Mouse (Mus musculus) heart, embryonic 11.5 days (tissue): Measurements from ENCODE around the gene Tas2r135. TPM values are rescaled to one million over a fixed set of nuclear protein-coding genes. Genes with fewer than 3 reads are reported as not detected.

Source experiments
- polyA plus RNA-seq: library from polyadenylated mRNA; unstranded; fragments of >200 nt; fragmentation: Nextera tagmentation; extraction: Ambion mirVana; gene quantifications from 2 replicates; pipeline ENCODE4 v1.2.1, GENCODE M21; 2014

The Tas2r135 gene
- polyA plus RNA-seq, 1 experiment from 2014 or later, result not detected

Other genes with a start within 250 kb of the Tas2r135 start
- not detected in 2 replicates for gene Tas2r144, start 190.1 kb upstream of the Tas2r135 start, polyA plus RNA-seq
- 13.4 and 14.7 TPM in 2 replicates for gene Gstk1, start 159.5 kb upstream of the Tas2r135 start, polyA plus RNA-seq
- gene Tmem139, start 143.5 kb upstream of the Tas2r135 start, polyA plus RNA-seq, result 0.51 TPM in 1 of 2 replicates, not detected in the other
- 34.4 and 34.7 TPM in 2 replicates for gene Casp2, start 140.4 kb upstream of the Tas2r135 start, polyA plus RNA-seq
- gene Clcn1, start 118.7 kb upstream of the Tas2r135 start, polyA plus RNA-seq, result 0.55 and 0.82 TPM in 2 replicates
- 0.23 and 0.25 TPM in 2 replicates for gene Fam131b, start 80.8 kb upstream of the Tas2r135 start, polyA plus RNA-seq
- 159 and 177 TPM in 2 replicates for gene Zyx, start 55.8 kb upstream of the Tas2r135 start, polyA plus RNA-seq
- 1.7 and 2.3 TPM in 2 replicates for gene Epha1, start 32.2 kb upstream of the Tas2r135 start, polyA plus RNA-seq
- not detected in 2 replicates for gene Tas2r143, start 5.2 kb upstream of the Tas2r135 start, polyA plus RNA-seq
- not detected in 2 replicates for gene Tas2r126, start 29.1 kb downstream of the Tas2r135 start, polyA plus RNA-seq
- gene Olfr458, start 59.8 kb downstream of the Tas2r135 start, polyA plus RNA-seq, result not detected in 2 replicates
- gene Olfr457, start 70.9 kb downstream of the Tas2r135 start, polyA plus RNA-seq, result not detected in 2 replicates
- gene Olfr456, start 81.8 kb downstream of the Tas2r135 start, polyA plus RNA-seq, result not detected in 2 replicates
- not detected in 2 replicates for gene Olfr455, start 142.2 kb downstream of the Tas2r135 start, polyA plus RNA-seq
- gene Tcaf3, start 192.3 kb downstream of the Tas2r135 start, polyA plus RNA-seq, result not detected in 2 replicates
- 1.3 and 1.4 TPM in 2 replicates for gene Tcaf2, start 239.8 kb downstream of the Tas2r135 start, polyA plus RNA-seq